Mouse (Mus musculus) gastrocnemius, adult 18-20 months (tissue): ENCODE results near the gene Tmbim4. TPM values are rescaled to one million over a fixed set of nuclear protein-coding genes. Genes with fewer than 3 reads are reported as not detected.
A peak's percentile ranks its signal among the peaks of the same experiment; 100 is the strongest.

Experiments
- DNase-seq: peaks from one replicate; pipeline ENCODE4 v3.0.0; 2021; ENCODE audit warnings: low spot score
- long read RNA-seq, 2 experiments: library from polyadenylated mRNA; stranded (forward); transcript quantifications; one replicate each; pipeline ENCODE4 v2.0.0; 2021
- total RNA-seq, 2 experiments: library from RNA; stranded (reverse); gene quantifications; 2 replicates each; pipeline ENCODE4 v1.2.3; 2021

Tmbim4 gene
- 10 to 100 TPM; 76.7 to 79.2 TPM for total RNA-seq
- long read RNA-seq, experiment 1, transcript Tmbim4-201 (7 exons, 904 nt): major isoform, 63 of 70 reads
- long read RNA-seq, experiment 1, partial matches to known transcripts: 0 of 70 reads
- long read RNA-seq, experiment 1, other reads (novel, unspliced or antisense): 7 of 70 reads
- long read RNA-seq, experiment 2, transcript Tmbim4-201 (7 exons, 904 nt): major isoform, 65 of 69 reads
- long read RNA-seq, experiment 2, partial matches to known transcripts: 0 of 69 reads
- long read RNA-seq, experiment 2, other reads (novel, unspliced or antisense): 4 of 69 reads

DNA sequence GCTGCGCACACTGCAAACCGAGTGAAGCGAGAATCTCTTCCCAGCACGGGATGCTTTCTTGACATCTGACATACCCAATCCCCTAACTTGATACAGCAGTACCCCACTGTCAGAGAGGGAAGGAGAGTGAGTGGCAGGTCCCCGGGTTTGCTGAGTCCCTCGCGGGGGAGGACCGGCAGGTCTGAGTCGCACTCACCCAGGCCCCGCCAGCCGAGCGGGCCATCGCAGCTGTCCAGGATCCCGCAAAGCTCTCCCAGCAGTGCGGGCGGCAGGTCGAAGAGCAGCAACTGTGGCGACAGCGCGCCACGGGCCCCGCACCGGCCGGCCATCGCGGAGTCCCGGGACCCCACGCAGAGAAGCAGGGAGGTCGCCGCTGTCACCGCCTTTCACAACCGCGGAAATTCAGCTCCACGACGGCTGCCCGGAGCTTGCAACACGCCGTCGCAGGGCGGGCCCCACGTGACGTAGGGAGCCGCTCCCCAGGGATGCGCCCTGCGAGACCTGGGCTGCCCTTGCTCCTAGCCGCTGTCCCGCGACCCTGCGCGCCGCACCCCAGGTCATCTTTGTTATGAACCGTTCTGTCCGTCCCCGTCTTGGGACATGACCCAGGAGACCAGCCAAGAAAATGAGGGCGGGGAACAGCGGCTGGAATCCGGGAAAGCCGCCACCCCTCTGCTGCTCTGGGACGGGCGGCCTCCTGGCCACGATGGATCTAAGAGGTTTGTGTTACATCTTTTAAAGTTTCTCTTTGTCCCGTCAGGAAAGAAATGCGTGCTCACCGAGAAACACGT, at the start of gene Tmbim4:
Tmbim4 (plus strand) TSS at position 460 of the 791 bp plus-strand sequence.
- peak; percentile 83 for DNase-seq

DNA sequence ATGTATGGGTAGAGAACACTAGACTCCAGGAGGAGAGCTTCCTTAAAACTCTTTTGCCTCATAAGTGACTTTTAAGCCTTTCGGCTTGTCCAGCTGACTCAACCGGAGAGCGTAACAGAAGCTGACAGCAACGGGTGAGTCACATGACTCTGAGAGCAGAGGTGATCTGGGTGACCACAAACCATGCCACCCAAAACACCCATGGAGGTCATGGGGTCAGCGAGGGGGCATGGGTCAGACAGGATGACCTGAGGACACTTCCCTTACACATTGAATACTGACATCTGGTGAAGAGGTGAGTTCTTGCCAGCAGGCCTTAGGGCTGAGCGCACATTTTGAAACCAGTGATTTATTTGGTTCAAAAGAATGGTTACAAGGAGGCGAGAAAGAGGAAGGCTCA, 49.7 kb upstream of the Tmbim4 start:
- no peak for DNase-seq

DNA sequence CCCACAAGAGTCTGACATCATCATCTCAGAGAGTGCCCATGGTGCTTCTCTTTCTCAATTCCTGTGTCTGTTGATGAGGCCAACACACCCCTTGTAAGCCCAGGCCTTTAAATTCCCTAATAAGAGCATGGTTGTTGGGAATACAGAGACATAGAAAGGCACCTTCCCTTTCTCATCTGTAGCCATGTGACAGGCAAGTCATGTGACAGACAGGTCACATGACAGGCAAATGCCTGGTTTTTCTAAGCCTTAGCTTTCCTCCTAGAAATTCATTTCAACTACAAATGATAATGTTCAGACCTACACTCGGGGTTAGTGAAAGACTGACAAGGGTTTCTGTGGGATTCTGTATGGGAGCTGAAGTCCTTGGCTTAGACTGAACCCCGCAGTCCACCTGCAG, 47.5 kb upstream of the Tmbim4 start:
- no peak for DNase-seq

DNA sequence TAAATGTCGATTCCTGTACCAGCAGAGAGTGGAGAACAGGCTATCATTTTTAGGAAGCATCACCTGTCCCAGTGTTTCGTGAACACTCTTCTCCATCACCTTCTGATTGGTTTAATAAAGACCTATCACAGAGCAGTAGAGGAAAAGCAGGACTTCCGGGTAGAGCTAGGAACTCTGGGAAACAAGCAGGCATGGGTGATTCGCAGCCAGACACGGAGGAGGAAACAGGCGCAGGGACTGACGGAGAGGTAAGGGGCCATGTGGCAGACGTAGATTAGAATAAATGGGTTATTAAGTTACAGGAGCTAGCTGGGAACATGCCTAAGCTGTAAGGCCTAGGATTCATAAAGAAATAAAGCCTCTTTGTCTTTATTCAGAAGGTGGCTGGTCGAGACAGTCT, 40.9 kb upstream of the Tmbim4 start:
- DNase-seq: no peak

DNA sequence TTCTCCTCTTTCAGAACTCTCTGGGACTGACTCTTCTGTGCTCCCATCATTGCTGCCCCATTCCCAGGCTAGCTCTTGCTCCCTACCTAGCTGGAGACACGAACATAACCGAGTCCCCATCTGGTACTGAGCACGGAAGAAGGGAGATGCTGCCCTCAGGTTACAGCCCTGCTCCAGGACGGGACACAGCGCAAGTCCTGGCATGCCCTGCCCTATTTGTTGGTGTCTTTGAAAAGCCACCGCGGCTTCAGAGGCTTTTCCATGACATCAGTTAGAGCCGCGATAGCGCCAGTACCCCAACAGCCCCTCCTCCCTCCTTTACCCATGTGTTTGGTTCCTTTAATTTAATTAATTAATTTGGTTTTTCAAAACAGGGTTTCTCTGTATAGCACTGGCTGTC, 38.5 kb upstream of the Tmbim4 start:
- DNase-seq: no peak

DNA sequence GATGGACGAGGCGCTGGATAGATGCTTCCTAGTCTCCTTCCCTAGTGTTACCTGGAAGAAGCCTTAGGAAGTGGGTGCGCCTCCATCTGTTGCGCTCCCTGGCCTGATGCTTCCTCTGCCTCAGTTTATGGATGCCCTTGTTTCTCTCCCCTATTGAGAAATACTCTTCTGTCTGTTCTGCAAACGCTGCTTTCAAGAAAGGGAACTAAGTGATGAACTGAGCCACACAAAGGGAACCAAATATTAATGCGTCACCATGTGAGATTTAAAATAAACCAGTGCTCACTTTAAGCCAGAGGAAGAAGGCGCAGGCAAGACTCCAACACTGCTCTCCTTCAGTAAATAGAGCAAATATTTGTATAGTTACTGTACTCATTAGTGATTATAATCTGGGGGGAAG, 37.9 kb upstream of the Tmbim4 start:
- no peak for DNase-seq

DNA sequence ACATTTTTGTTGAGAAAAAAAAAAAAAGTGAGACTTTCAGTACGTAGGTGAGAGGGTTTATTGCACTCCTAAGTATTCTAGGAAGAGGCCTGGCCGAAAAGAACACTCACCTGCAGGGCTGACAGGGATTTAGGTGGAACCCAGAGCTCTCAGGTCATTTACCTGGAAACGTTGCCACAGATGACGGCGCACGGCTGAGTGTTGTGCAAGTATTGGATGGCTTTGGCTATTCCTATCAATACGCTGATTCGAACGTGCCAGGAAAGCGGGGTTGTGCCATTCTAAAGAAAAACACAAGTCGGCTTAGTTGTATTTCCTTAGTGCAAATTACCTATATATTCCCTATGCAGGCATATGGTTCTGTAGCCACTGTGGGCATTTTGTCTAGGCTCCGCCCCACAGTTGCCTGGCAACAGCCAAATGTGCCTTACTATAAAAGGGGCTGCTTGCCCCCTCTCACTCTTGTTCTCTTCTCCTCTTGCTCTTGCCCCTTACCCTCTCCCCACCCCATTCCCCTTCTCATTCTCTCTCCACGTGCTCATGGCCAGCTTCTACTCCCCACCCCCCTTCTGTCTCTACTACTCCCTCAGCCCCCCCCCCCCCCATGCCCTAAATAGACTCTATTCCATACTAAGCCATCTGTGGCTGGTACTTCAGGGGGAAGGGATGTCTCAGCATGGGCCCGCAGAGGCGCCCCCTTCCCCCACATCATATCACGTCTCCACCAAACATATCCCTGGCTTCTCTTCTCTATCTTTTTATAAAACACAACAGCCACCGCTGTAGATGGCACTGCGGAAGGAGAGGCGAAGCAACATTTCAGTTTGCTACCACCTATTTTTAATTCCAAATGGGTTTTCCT, 36.2 kb upstream of the Tmbim4 start:
- DNase-seq: no peak

DNA sequence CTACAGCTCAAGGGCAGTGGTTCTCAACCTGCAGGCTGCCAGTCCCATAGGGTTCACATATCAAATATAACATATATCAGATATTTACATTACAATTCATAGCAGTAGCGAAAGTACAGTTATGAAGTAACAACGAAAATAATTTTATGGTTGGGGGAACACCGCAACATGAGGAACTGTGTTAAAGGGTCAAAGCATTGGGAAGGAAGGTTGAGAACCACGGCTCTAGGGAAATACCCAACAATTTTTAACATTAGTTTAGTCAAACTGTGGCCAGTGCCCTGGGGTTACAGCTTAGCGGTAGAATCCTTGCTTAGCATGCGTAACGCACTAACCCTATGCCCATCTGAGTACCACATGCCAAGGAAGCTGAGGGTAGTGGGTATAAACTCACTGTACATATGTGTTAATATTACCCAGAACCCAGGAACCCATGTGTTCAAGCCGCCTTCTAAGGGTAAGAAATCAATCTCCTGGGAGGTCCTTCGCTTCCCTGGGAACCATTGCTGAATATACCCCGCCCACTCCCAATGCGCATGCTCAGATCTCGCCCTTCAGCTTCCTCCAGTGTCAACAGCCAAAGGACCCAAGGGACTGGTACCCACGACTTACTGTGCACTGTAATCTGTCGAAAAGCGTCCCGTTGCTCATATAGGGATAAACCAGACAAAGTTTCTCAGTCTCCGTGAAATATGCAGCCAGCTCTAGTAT, 35.4 kb upstream of the Tmbim4 start:
- no peak for DNase-seq

DNA sequence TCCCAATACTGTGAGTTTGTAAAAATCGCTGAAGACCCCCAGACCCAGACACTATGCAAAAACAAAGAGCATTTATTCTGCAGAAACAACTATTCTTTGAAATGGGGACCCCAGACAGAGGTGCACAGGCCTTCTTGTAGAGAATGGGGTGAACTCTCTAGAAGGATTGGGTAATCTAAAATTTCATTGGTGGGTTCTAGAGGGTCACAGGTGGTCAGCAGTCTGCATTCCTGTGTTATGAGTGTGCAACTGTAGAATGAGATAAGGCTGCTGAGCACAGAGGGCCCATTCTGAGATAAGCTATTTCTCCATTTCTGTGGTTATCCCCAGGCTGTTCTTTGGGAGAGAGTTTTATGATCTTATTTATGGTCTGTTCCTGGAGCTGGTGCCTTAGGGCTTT, 33.3 kb upstream of the Tmbim4 start:
- no peak for DNase-seq

DNA sequence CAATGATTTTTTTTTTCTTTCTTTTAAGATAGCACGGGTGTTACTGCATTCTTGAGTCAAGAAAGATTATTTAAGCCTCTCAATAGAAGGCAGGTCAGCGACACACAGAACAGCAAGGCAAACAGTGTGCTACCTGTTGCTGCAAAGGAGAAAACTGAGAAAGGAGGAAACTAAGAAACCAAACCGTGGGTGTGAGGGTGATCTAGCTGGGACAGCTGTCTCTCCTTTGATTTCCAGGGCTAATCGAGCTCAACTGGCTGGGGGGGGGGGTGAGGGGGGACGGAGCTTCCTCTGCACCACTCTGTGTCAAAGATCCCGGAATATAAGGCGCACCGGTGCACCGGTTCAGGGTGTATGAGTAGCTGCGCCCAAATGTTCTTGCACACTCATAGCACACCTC, 32.3 kb upstream of the Tmbim4 start:
- no peak for DNase-seq

DNA sequence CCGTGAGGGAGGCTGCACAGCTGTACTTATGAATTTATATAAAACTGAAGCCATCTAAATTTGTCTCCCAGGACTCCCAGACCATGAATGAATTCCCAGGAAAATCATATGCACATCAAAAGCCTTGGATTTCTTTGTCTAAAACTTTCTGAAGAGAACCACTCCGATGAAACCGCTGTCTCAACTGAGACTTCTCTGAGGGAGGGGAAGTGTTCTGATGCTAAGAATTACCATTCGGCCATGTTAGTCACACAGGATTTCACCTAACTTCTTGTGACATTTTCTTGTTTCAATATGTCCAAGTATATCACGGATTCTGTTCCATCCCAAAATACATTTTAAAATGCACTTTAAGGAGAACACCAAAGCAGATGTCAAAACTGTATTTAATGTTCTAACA, 31.5 kb upstream of the Tmbim4 start:
- DNase-seq: no peak

DNA sequence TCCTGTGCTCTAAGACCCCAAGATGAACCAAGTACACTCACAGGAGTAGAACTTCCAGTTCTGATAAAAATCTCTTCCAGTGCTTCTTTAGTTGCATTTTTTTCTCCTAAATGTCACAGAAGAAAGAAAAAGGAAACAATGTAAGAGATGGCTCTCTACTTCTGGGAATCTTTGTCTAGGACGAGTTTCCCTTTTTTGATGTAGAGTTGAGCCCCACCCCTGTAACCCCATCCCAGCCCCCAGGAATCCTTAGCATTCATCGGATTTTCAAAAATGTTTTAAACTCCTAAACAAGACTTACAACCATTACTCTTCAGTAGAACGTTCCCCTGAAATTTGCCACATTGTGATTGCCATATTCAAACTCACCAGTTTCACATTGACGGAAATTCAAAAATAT, 31.1 kb upstream of the Tmbim4 start:
- no peak for DNase-seq

DNA sequence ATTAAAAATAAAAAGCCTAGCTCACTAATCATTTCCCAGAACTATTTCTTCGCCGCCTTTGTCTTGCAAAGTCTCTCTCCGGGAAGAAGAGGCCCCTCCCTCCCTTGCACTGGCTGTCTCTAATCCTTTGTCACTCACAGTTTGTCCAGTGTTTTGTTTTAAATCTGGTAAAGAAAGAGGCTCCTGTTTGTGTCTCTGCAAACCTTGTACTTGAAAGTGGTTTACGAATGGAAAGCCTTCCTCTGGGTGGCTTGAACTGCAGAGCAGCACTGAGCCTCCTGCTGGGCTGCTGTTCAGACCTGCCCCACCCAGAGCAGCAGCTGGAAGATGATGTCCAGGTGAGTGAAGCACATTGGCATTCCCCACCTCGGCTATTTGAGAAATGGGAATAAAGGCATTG, 30.1 kb upstream of the Tmbim4 start:
- DNase-seq: no peak

DNA sequence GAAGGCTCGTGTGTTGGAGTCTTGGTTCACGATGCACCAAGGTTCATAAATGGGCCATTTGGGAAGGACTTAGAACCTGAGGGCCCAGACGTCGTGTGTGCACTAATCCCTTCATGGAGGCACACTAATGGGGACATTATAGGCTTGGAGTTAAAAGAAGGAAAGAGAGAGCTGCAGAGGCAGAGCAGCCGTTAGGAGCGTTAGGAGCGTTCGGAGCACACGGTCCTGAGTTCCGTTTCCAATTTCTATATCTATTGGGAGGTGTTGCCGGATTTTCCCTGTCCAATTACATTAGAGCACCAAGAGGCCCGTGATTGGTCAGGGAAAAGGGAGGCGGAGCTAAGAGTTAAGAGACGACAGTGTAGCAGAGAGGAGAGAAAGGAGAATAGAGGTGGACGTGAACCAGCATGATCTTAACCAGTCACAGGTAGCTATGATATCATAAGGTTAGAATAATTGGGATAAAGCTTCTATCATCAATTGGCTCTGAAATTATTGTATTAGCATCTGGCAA, 27.1 kb upstream of the Tmbim4 start:
- DNase-seq: no peak

DNA sequence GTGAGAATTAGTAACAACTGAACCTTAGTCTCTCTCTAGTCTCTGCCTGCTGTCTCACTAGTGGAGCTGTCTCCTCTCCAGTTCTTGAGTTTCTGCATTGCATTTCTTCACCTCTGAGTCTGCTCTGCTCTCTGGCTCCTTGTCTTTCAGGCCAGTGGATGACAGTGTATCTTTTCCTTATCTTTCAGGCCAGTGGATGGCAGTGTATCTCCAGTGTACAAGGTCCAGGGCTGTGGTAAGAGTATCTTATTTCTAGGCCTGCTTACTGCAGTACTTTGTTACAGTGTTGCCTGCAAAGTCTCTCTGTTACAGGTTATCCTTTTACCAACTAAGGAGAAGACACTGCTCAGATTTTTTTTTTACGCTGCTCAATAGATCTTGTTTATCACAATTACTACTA, 18.5 kb upstream of the Tmbim4 start:
- peak; percentile 10 for DNase-seq

DNA sequence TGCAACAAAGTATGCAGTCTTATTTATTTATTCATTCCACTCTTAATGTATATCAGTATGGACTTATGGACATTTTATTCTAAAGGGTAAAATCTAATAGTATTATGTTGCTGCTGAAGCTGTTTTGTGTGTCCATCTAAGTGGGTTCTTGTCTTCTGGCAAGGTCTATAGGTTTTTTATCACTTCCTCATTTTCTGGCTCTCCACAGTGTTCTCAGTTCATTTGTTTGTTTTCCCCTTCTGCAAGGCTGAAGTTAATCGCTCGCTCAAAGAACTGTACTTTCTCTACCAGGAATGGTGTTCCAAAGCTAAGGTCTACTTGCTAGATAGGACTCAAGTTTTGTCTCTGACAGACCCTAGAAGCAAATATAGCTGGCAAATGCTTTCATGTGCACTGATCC, 18.0 kb upstream of the Tmbim4 start:
- no peak for DNase-seq

DNA sequence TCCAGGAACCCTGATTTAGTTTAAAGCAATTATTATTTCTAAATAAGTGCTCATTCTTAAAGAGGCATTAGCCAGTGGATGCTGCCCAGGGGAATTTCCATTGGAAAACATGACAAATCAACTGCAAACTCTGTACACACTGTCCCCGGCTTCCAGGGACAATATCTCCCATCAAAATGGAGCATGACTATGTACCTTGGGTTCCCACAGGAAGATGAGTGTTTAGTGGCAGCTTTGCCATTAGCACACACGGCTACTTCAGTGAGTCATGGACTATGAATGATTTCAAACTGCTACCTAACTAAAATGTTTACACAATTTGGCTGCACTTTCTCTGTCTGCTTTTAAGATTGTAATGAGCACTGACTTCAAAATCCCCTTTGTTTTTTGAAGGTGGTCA, 12.9 kb upstream of the Tmbim4 start:
- DNase-seq: peak; percentile 27

DNA sequence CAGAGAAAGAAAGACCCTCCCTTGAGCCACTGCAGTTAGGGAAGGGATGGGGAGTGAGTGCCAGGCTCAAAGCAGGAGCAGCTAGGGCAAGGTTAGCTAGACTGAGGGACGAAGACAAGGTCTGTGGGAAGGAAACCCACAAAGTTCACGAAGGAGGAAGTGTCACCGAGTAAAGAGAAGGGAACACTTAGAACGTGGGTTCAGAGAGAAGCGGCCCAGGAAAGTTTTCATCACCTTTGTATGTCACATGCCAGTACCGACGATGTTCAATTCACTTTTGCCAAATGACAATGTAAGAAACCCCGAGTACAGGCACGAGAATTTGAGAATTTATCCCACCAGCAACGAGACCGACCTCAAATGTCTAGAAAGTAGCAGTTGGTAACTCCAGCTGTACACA, 12.1 kb upstream of the Tmbim4 start:
- no peak for DNase-seq

DNA sequence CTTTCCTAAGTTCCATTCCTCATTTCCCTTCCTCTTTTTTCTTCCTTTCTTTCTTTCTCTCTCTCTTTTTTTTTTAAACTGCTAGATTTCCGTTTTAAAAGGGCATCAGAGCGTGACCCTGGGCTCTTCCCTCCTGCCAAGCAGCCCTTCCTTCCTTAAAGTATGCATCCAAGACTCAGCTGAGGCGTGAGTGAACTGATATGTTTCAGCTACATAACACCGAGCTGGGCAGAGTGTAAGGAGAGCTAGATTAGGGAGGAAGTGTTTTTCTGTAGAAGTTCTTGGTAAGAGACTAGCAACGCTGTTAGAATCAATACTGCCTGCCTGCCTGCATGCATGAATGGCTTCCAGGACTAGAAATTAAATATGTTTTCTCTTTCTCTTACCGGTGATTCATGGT, 11.6 kb upstream of the Tmbim4 start:
- DNase-seq: no peak

DNA sequence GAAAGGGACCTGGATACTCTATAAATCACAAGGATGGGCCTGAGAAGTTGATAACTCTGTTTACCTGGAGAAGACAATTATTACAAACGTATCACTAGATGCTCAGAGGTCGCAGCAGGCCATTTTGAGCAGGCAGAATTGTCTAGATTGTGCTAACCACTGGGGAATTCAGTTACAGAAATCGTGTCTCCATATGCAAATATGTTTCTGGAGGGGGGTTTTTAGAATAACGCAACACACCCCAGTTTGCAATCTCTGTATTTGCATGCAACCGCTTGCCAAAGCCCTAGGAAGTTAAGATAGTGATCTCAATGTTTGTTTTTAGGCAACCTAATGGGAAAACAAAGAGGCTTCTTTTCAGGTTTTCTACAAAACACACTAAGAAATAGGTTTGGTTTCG, 10.2 kb upstream of the Tmbim4 start:
- no peak for DNase-seq

DNA sequence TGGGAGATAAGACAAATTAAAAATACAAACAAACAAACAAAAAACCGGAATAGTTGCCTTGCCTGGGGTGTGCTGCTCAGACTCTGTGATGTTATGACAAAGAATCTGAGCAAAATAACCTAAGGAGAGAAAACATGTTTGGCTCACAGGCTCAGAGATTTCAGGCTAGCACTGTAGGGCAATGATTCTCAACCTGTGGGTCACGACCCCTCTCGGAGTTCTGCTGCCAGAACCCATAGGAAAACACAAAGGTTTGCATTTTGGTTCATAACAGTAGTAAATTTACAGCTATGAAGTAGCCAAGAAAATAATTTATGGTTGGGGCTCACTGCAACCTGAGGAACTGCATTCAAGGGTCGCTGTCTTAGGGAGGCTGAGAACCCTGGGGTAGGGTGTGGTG, 9.1 kb upstream of the Tmbim4 start:
- no peak for DNase-seq
